Mouse (Mus musculus): ENCODE data around the gene Arhgap31.

DNA sequence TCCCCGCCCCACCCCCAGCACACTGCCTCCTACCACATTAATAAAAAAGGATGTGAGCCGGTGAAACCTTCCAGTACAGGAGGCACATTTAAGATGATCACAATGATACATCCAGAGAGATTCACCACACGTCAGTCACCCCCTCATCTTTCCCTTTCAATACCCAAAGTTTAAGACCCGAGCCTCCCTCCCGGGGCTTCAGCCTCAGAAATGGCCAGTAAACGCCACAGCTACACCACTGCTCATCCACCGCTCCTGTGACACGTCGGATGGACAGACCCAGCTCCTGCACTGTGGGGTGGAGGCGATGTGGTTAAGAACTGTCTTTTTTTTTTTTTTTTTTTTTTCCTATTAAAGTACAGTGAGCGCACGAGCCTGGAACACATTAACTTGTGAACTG lies 969 bp downstream of the Arhgap31 start:
- no peak for TF ChIP-seq POLR2A (IDR thresholded peaks at IDR 0.05; ENCODE audit: insufficient read depth, low read depth, low read length)
- TF ChIP-seq CTCF (IDR thresholded peaks at IDR 0.05; ENCODE audit: insufficient read depth, low read depth, low read length), result no peak

Measured in olfactory bulb, adult 2 months (tissue).